Mouse (Mus musculus) heart, embryonic 16.5 days (tissue): ENCODE results near the gene Zcchc8. TPM values are rescaled to one million over a fixed set of nuclear protein-coding genes. Genes with fewer than 3 reads are reported as not detected.
"Not testable (repeated sequence)": the region's sequence is repeated elsewhere in the genome, so short reads cannot be mapped to it uniquely, and the experiment has no call there.

ENCODE experiments used
- ATAC-seq: fragments of 200-750 bp; cut with Nextera tagmentation; replicated peaks from 2 replicates; pipeline ENCODE4 v1.8.0; 2017; ENCODE audit warnings: moderate number of reproducible peaks; ENCODE audit not compliant: insufficient read depth, low FRiP score; ENCODE audit errors: extremely low read depth
- H3K27ac ChIP-seq: fragments of 300-500 bp; sonication (generic); 2 replicates; pipeline ENCODE4 v1.5.1; 2014; ENCODE audit warnings: mild to moderate bottlenecking, low read length, control low read depth, moderate library complexity
- H3K27me3 ChIP-seq: fragments of 300-500 bp; sonication (generic); 2 replicates; pipeline ENCODE4 v1.6.1; 2014; ENCODE audit warnings: low read length, mixed read lengths; ENCODE audit not compliant: control insufficient read depth, insufficient read depth
- H3K36me3 ChIP-seq: fragments of 300-500 bp; sonication (generic); 2 replicates; pipeline ENCODE4 v1.6.1; 2014; ENCODE audit not compliant: control insufficient read depth, insufficient read depth
- H3K4me1 ChIP-seq: fragments of 300-500 bp; sonication (generic); 2 replicates; pipeline ENCODE4 v1.6.1; 2014; ENCODE audit warnings: low read length, mixed read lengths; ENCODE audit not compliant: control insufficient read depth, insufficient read depth
- H3K4me2 ChIP-seq: fragments of 300-500 bp; sonication (generic); 2 replicates; pipeline ENCODE4 v1.6.1; 2014; ENCODE audit warnings: low read depth, mild to moderate bottlenecking, control low read depth, low read length
- H3K4me3 ChIP-seq: fragments of 300-500 bp; sonication (generic); 2 replicates; pipeline ENCODE4 v1.5.1; 2014; ENCODE audit warnings: mild to moderate bottlenecking, control low read depth, low read length
- H3K9ac ChIP-seq: fragments of 300-500 bp; sonication (generic); 2 replicates; pipeline ENCODE4 v1.6.1; 2014; ENCODE audit warnings: low read length, control low read depth
- H3K9me3 ChIP-seq: fragments of 300-500 bp; sonication (generic); replicated peaks from 2 replicates; pipeline ENCODE4 v1.6.1; 2016; ENCODE audit warnings: low read length; ENCODE audit not compliant: control insufficient read depth
- WGBS: fragments of 180-500 bp; shearing (Covaris S2); extraction: QIAGEN DNeasy Blood & Tissue Kit; methylation state at CpG from one replicate; pipeline ENCODE4 v1.1.7; 2014; 5-methylcytosine and 5-hydroxymethylcytosine counted together
- polyA plus RNA-seq: library from polyadenylated mRNA; unstranded; fragments of >200 nt; fragmentation: Nextera tagmentation; extraction: Ambion mirVana; gene quantifications from 2 replicates; pipeline ENCODE4 v1.2.1, GENCODE M21; 2015

Zcchc8 gene
- polyA plus RNA-seq, 1 experiment from 2014 or later = 58.5 TPM

- Histone ChIP-seq H3K36me3 (peaks cover 54% of the 10 kb centered on the region), H3K9ac (no peak overlapping the region), H3K27me3 (no peaks in the 10 kb centered on the region), H3K9me3 (no peaks in the 10 kb centered on the region), H3K4me2 (no peak overlapping the region), H3K27ac (no peak overlapping the region), H3K4me3 (no peak overlapping the region), H3K4me1 (no peaks in the 10 kb centered on the region)
- 93% methylated on average over 2 of the region's 2 CpGs for WGBS
- ATAC-seq = no peak
These were observed 10.1 kb upstream of the Zcchc8 start for GRCm38 (mm10) chr5:123730981-123731380.

- H3K4me2 ChIP-seq, H3K36me3 ChIP-seq, H3K9me3 ChIP-seq, H3K4me1 ChIP-seq, ATAC-seq, H3K4me3 ChIP-seq, H3K27me3 ChIP-seq, H3K27ac ChIP-seq, H3K9ac ChIP-seq: not testable (repeated sequence)
- 86% methylated on average over 7 of the region's 7 CpGs for WGBS
These were observed 2.9 kb upstream of the Zcchc8 start for GRCm38 (mm10) chr5:123723816-123724215.

DNA sequence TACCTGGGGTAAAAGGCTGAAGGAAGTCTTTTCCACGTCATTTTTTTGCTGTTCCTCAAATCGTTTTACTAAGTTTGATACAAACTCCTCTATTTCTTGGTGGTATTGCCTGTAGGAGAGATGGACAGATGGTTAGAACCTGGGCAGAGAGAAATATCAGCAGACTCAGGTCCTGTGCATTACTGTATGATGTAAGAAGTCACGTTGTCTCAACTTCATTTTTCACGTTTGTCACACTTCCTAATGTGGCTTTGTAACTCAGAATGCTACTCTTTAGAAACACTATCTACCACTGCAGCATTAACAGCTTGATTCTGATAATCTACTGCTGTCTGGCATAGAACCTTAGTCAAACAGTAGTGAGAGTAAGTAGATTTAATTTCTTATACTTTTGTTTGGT, 6.3 kb downstream of the Zcchc8 start:
- Histone ChIP-seq H3K9me3 (0 out of 2 replicates have a peak, but pooled peaks cover 3% of the 10 kb centered on the region), H3K36me3 (peaks cover 61% of the 10 kb centered on the region), H3K4me1 (peaks cover 21% of the 10 kb centered on the region), H3K27me3 (no peaks in the 10 kb centered on the region), H3K4me2 (no peak overlapping the region), H3K9ac (no peak overlapping the region), H3K4me3 (no peak overlapping the region), H3K27ac (no peak overlapping the region)
- ATAC-seq = no peak
- whole genome bisulfite sequencing = 85% methylated on average over 4 of the region's 4 CpGs

GRCm38 (mm10) chr5:123713782-123714181, 7.1 kb downstream of the Zcchc8 start:
- no peak for ATAC-seq
- H3K4me2 ChIP-seq = no peak overlapping the region
- WGBS = 93% methylated on average over 6 of the region's 6 CpGs
- H3K9ac ChIP-seq = no peak overlapping the region
- no peak overlapping the region for H3K4me3 ChIP-seq
- H3K9me3 ChIP-seq = 0 out of 2 replicates have a peak, but pooled peaks cover 3% of the 10 kb centered on the region
- H3K4me1 ChIP-seq = peaks cover 13% of the 10 kb centered on the region
- H3K27me3 ChIP-seq = no peaks in the 10 kb centered on the region
- no peak overlapping the region for H3K27ac ChIP-seq
- H3K36me3 ChIP-seq = peaks cover 64% of the 10 kb centered on the region

DNA sequence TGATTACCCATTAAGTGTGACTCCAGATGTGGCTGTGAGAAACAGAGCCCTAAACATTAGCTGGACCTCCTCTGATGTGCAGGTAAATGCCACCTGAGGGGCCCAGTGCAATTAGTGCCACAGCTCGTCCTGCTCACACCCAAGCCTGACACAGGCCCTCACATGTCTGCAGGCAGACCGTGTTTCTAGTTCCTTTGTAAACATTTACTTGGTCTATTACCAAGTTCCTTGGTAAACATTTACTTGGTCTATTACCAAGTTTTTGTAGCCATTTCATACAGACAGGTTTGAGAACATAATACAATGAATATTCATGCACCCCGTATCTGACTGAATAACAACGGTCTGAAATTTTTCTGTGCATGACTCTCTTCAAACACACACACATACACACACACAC, 11.3 kb downstream of the Zcchc8 start:
- 82% methylated on average over 4 of the region's 4 CpGs for whole genome bisulfite sequencing
- peaks cover 82% of the 10 kb centered on the region for H3K36me3 ChIP-seq
- H3K4me3 ChIP-seq = no peak overlapping the region
- ATAC-seq = no peak
- no peaks in the 10 kb centered on the region for H3K4me1 ChIP-seq
- 0 out of 2 replicates have a peak, but pooled peaks cover 3% of the 10 kb centered on the region for H3K9me3 ChIP-seq
- no peaks in the 10 kb centered on the region for H3K27me3 ChIP-seq
- no peak overlapping the region for H3K9ac ChIP-seq
- H3K4me2 ChIP-seq = no peak overlapping the region
- no peak overlapping the region for H3K27ac ChIP-seq

GRCm38 (mm10) chr5:123708598-123708997, 12.3 kb downstream of the Zcchc8 start:
- Histone ChIP-seq H3K4me1 (no peaks in the 10 kb centered on the region), H3K9ac (no peak overlapping the region), H3K4me3 (no peak overlapping the region), H3K27ac (no peak overlapping the region), H3K36me3 (peaks cover 81% of the 10 kb centered on the region), H3K27me3 (no peaks in the 10 kb centered on the region), H3K9me3 (0 out of 2 replicates have a peak, but pooled peaks cover 3% of the 10 kb centered on the region), H3K4me2 (no peak overlapping the region)
- WGBS = 89% methylated on average over 12 of the region's 12 CpGs
- no peak for ATAC-seq

DNA sequence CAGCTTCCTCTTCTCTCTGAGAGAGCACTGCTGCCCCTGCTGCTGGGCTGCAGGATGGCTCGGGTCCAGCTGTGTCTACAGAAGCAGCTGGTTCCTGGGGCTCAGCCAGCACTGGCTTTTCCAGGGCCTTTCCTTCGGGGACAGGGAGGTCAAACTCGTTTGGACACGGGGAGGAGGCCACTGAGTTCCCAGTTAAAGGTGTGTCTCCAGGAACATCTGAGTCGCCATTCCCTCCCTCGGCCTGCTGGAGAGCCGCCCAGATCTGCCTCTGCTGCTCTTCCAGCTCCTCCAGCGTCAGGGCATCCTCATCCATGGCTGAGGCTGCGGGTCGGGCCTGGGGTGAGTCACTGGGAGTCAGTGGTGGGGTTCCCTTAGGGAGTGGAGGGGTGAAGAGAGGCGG, 20.3 kb downstream of the Zcchc8 start:
- Histone ChIP-seq H3K27me3 (no peaks in the 10 kb centered on the region), H3K9ac (peak overlapping the region; percentile 15; the same call in 1 of the 2 replicates), H3K9me3 (no peaks in the 10 kb centered on the region), H3K36me3 (peaks cover 53% of the 10 kb centered on the region), H3K4me2 (no peak overlapping the region), H3K27ac (peak overlapping the region; percentile 63), H3K4me1 (peaks cover 13% of the 10 kb centered on the region), H3K4me3 (no peak overlapping the region)
- ATAC-seq = peak; percentile 64; the same call in 1 of the 2 replicates
- WGBS = 42% methylated on average over 11 of the region's 11 CpGs

DNA sequence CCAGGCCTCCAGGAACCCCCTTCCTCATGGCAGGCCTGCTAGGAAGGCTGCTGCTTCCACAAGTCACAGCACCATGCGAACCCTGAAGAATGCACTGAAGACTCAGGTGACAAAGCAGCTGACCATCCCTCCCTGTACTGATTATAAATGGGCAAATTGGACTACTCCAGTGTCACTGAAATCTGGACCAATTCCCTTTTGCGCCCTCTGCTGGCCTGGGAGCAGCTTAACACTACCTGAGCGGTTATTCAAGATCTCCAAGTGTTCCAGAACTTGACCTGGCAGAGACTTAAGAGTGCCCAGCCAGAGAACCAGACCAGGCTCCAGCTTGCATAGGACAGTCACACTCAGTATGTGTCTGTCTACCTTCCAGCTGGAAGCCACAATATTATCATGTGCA, 21.7 kb downstream of the Zcchc8 start:
- H3K27me3 ChIP-seq = no peaks in the 10 kb centered on the region
- no peaks in the 10 kb centered on the region for H3K9me3 ChIP-seq
- H3K4me2 ChIP-seq = no peak overlapping the region
- ATAC-seq = no peak
- WGBS = 14% methylated on average over 3 of the region's 3 CpGs
- H3K36me3 ChIP-seq = peaks cover 42% of the 10 kb centered on the region
- H3K4me3 ChIP-seq = no peak overlapping the region
- no peak overlapping the region for H3K27ac ChIP-seq
- no peak overlapping the region for H3K9ac ChIP-seq
- peaks cover 17% of the 10 kb centered on the region for H3K4me1 ChIP-seq

- H3K4me1 ChIP-seq = peaks cover 21% of the 10 kb centered on the region
- peaks cover 19% of the 10 kb centered on the region for H3K36me3 ChIP-seq
- no peaks in the 10 kb centered on the region for H3K9me3 ChIP-seq
- no peak for ATAC-seq
- no peak overlapping the region for H3K27ac ChIP-seq
- H3K9ac ChIP-seq = no peak overlapping the region
- WGBS = 63% methylated on average over 4 of the region's 4 CpGs
- H3K4me2 ChIP-seq = no peak overlapping the region
- H3K27me3 ChIP-seq = no peaks in the 10 kb centered on the region
- no peak overlapping the region for H3K4me3 ChIP-seq
These were observed 23.9 kb downstream of the Zcchc8 start for GRCm38 (mm10) chr5:123696961-123697360.
